Mouse (Mus musculus): ENCODE measurements around the gene Olfr510. TPM values are rescaled to one million over a fixed set of nuclear protein-coding genes. Genes with fewer than 3 reads are reported as not detected.
"Not testable (repeated sequence)": the region's sequence is repeated elsewhere in the genome, so short reads cannot be mapped to it uniquely, and the experiment has no call there.

Olfr510 gene
- not detected in 2 replicates for polyA plus RNA-seq (2014; fragmentation: Nextera tagmentation; extraction: Ambion mirVana)

- H3K4me2 ChIP-seq = no peak within 1 kb of the TSS
- H3K9ac ChIP-seq (ENCODE audit: low read length) = no peak within 1 kb of the TSS
- H3K4me3 ChIP-seq (ENCODE audit: low read depth, low read length) = no peak within 1 kb of the TSS
- H3K27me3 ChIP-seq (ENCODE audit: control insufficient read depth, insufficient read depth, low read length) = no peaks in the 10 kb centered on the region
- DNase-seq (ENCODE audit: low spot score, missing footprints) = no peak
- ATAC-seq (ENCODE audit: low FRiP score) = no peak
- no peaks in the 10 kb centered on the region for H3K36me3 ChIP-seq (ENCODE audit: control insufficient read depth, insufficient read depth, low read length)
- no peaks in the 10 kb centered on the region for H3K9me3 ChIP-seq (ENCODE audit: control insufficient read depth, low read length)
- H3K27ac ChIP-seq (ENCODE audit: low read depth, low read length) = no peak within 1 kb of the TSS
- 87% methylated on average over 1 of the region's 1 CpGs for WGBS
- H3K4me1 ChIP-seq (ENCODE audit: control insufficient read depth, insufficient read depth, low read length) = no peaks in the 10 kb centered on the region
Measured at GRCm38 (mm10) chr7:108666118-108666517, at the start of gene Olfr510. Olfr510 (plus strand) TSS chr7:108666418.

GRCm38 (mm10) chr7:108616781-108617180 lies 49.4 kb upstream of the Olfr510 start:
- not testable (repeated sequence) for H3K27me3 ChIP-seq (ENCODE audit: control insufficient read depth, insufficient read depth, low read length); H3K9me3 ChIP-seq (ENCODE audit: control insufficient read depth, low read length); DNase-seq (ENCODE audit: low spot score, missing footprints); H3K36me3 ChIP-seq (ENCODE audit: control insufficient read depth, insufficient read depth, low read length); H3K4me1 ChIP-seq (ENCODE audit: control insufficient read depth, insufficient read depth, low read length); H3K27ac ChIP-seq (ENCODE audit: low read depth, low read length); H3K4me3 ChIP-seq (ENCODE audit: low read depth, low read length); H3K9ac ChIP-seq (ENCODE audit: low read length); ATAC-seq (ENCODE audit: low FRiP score); H3K4me2 ChIP-seq
- WGBS = 57% methylated on average over 3 of the region's 3 CpGs

DNA sequence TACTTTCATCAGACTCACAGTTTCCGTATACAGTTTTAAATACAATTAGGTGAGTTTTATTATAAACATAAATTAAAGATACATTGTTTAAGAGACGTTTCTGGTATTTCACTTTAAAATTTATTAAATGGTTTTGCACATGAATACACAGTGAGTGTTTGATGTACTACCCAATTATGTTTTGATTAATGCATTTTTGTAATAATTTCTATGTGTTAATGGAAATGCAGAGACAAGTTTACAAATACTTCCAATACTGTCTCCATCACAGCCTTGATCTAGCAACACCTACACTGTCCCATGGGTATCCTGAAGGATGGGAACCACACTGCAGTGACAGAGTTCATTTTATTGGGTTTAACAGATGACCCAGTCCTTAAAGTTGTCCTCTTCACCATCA lies 44.7 kb upstream of the Olfr510 start, which contains the start of gene Olfr507:
TSS of gene Olfr507 (plus strand) at position 301 of the 400 bp plus-strand sequence.
- WGBS = 84% methylated on average over 2 of the region's 2 CpGs
- H3K27me3 ChIP-seq (ENCODE audit: control insufficient read depth, insufficient read depth, low read length) = no peaks in the 10 kb centered on the region
- no peaks in the 10 kb centered on the region for H3K4me1 ChIP-seq (ENCODE audit: control insufficient read depth, insufficient read depth, low read length)

GRCm38 (mm10) chr7:108629694-108630093 lies 36.5 kb upstream of the Olfr510 start, which contains the start of gene Olfr508:
Olfr508 (plus strand) TSS chr7:108629994.
- 88% methylated on average over 3 of the region's 3 CpGs for WGBS
- Histone ChIP-seq H3K9me3 (ENCODE audit: control insufficient read depth, low read length) (no peaks in the 10 kb centered on the region), H3K4me3 (ENCODE audit: low read depth, low read length) (no peak within 1 kb of the TSS), H3K4me1 (ENCODE audit: control insufficient read depth, insufficient read depth, low read length) (no peaks in the 10 kb centered on the region), H3K27me3 (ENCODE audit: control insufficient read depth, insufficient read depth, low read length) (no peaks in the 10 kb centered on the region), H3K4me2 (no peak within 1 kb of the TSS), H3K27ac (ENCODE audit: low read depth, low read length) (no peak within 1 kb of the TSS), H3K36me3 (ENCODE audit: control insufficient read depth, insufficient read depth, low read length) (no peaks in the 10 kb centered on the region), H3K9ac (ENCODE audit: low read length) (no peak within 1 kb of the TSS)
- no peak for DNase-seq (ENCODE audit: low spot score, missing footprints)
- no peak for ATAC-seq (ENCODE audit: low FRiP score)

More for the DNA sequence above, 44.7 kb upstream of the Olfr510 start, which contains the start of gene Olfr507:
- no peak within 1 kb of the TSS for H3K9ac ChIP-seq (ENCODE audit: low read length)
- H3K9me3 ChIP-seq (ENCODE audit: control insufficient read depth, low read length) = no peaks in the 10 kb centered on the region
- no peak within 1 kb of the TSS for H3K27ac ChIP-seq (ENCODE audit: low read depth, low read length)
- no peak within 1 kb of the TSS for H3K4me2 ChIP-seq
- H3K36me3 ChIP-seq (ENCODE audit: control insufficient read depth, insufficient read depth, low read length) = no peaks in the 10 kb centered on the region
- ATAC-seq (ENCODE audit: low FRiP score) (no peak), DNase-seq (ENCODE audit: low spot score, missing footprints) (no peak)
- no peak within 1 kb of the TSS for H3K4me3 ChIP-seq (ENCODE audit: low read depth, low read length)

- Histone ChIP-seq H3K4me3 (ENCODE audit: low read depth, low read length) (no peak within 1 kb of the TSS), H3K4me1 (ENCODE audit: control insufficient read depth, insufficient read depth, low read length) (no peaks in the 10 kb centered on the region), H3K4me2 (no peak within 1 kb of the TSS), H3K27me3 (ENCODE audit: control insufficient read depth, insufficient read depth, low read length) (no peaks in the 10 kb centered on the region), H3K9ac (ENCODE audit: low read length) (no peak within 1 kb of the TSS), H3K9me3 (ENCODE audit: control insufficient read depth, low read length) (no peaks in the 10 kb centered on the region), H3K36me3 (ENCODE audit: control insufficient read depth, insufficient read depth, low read length) (no peaks in the 10 kb centered on the region), H3K27ac (ENCODE audit: low read depth, low read length) (no peak within 1 kb of the TSS)
- DNase-seq (ENCODE audit: low spot score, missing footprints) (no peak), ATAC-seq (ENCODE audit: low FRiP score) (no peak)
Measured at GRCm38 (mm10) chr7:108651806-108652205, 14.4 kb upstream of the Olfr510 start, which contains the start of gene Olfr509. Olfr509 (minus strand) TSS chr7:108651906.

GRCm38 (mm10) chr7:108662419-108662818 lies 3.8 kb upstream of the Olfr510 start:
- DNase-seq (ENCODE audit: low spot score, missing footprints) = no peak
- H3K27me3 ChIP-seq (ENCODE audit: control insufficient read depth, insufficient read depth, low read length) = no peaks in the 10 kb centered on the region
- H3K36me3 ChIP-seq (ENCODE audit: control insufficient read depth, insufficient read depth, low read length) = no peaks in the 10 kb centered on the region
- H3K9ac ChIP-seq (ENCODE audit: low read length) = no peak overlapping the region
- ATAC-seq (ENCODE audit: low FRiP score) = no peak
- no peaks in the 10 kb centered on the region for H3K9me3 ChIP-seq (ENCODE audit: control insufficient read depth, low read length)
- no peaks in the 10 kb centered on the region for H3K4me1 ChIP-seq (ENCODE audit: control insufficient read depth, insufficient read depth, low read length)
- H3K4me2 ChIP-seq = no peak overlapping the region
- 80% methylated on average over 3 of the region's 3 CpGs for WGBS
- no peak overlapping the region for H3K4me3 ChIP-seq (ENCODE audit: low read depth, low read length)
- H3K27ac ChIP-seq (ENCODE audit: low read depth, low read length) = no peak overlapping the region

DNA sequence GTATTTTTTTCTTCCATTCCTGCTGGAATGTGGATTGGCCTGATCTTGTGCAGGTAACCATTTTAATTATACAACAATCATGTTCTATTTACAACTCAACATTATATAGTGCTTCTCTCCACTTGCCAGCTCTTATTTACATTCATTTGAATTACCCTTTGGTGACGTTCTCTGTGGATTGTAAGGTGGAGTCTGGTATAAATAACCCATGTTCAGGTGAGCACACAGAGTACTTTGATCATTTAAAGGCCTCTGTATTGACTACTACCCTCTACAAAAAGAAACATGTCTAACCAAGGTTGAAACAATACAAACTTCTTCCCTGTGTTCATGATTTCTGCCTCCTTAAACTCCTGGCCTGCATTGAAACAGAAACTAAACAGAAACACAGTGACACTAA lies 4.8 kb downstream of the Olfr510 start:
- H3K36me3 ChIP-seq (ENCODE audit: control insufficient read depth, insufficient read depth, low read length) = no peaks in the 10 kb centered on the region
- H3K4me1 ChIP-seq (ENCODE audit: control insufficient read depth, insufficient read depth, low read length) = no peaks in the 10 kb centered on the region
- no peak overlapping the region for H3K9ac ChIP-seq (ENCODE audit: low read length)
- H3K4me2 ChIP-seq = no peak overlapping the region
- H3K9me3 ChIP-seq (ENCODE audit: control insufficient read depth, low read length) = no peaks in the 10 kb centered on the region
- 76% methylated on average over 1 of the region's 1 CpGs for whole genome bisulfite sequencing
- H3K27ac ChIP-seq (ENCODE audit: low read depth, low read length) = no peak overlapping the region
- DNase-seq (ENCODE audit: low spot score, missing footprints) (no peak), ATAC-seq (ENCODE audit: low FRiP score) (no peak)
- no peaks in the 10 kb centered on the region for H3K27me3 ChIP-seq (ENCODE audit: control insufficient read depth, insufficient read depth, low read length)
- no peak overlapping the region for H3K4me3 ChIP-seq (ENCODE audit: low read depth, low read length)

DNA sequence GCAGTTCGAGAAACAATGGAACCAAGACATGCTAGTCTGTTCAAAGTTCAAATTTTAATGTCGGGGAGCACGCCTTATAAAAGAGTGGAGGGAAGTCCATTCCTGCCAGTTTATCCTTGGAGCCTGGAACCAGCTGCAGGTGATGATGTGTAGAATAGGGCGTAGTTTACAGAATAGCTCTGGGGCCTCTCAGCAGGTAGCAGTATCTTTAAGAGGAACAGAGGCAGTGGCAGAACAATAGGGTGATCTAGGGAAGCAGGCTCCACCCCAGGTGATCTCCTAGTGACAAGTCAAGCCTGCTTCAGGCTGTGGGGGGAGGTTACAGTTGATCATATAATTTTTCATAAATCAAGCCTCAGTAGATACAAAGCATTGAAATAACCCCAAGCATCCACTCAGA lies 12.7 kb downstream of the Olfr510 start:
- H3K27ac ChIP-seq (ENCODE audit: low read depth, low read length) = no peak overlapping the region
- no peaks in the 10 kb centered on the region for H3K4me1 ChIP-seq (ENCODE audit: control insufficient read depth, insufficient read depth, low read length)
- no peaks in the 10 kb centered on the region for H3K27me3 ChIP-seq (ENCODE audit: control insufficient read depth, insufficient read depth, low read length)
- H3K36me3 ChIP-seq (ENCODE audit: control insufficient read depth, insufficient read depth, low read length) = no peaks in the 10 kb centered on the region
- no peak overlapping the region for H3K4me3 ChIP-seq (ENCODE audit: low read depth, low read length)
- H3K4me2 ChIP-seq = no peak overlapping the region
- no peak overlapping the region for H3K9ac ChIP-seq (ENCODE audit: low read length)
- no peak for DNase-seq (ENCODE audit: low spot score, missing footprints)
- no peak for ATAC-seq (ENCODE audit: low FRiP score)
- WGBS = 85% methylated on average over 4 of the region's 4 CpGs
- H3K9me3 ChIP-seq (ENCODE audit: control insufficient read depth, low read length) = no peaks in the 10 kb centered on the region

GRCm38 (mm10) chr7:108713020-108713419 lies 46.8 kb downstream of the Olfr510 start, which contains the start of gene Olfr512:
Olfr512 (plus strand) TSS chr7:108713320.
- ATAC-seq (ENCODE audit: low FRiP score) = no peak
- no peak within 1 kb of the TSS for H3K9ac ChIP-seq (ENCODE audit: low read length)

More at GRCm38 (mm10) chr7:108713020-108713419, 46.8 kb downstream of the Olfr510 start, which contains the start of gene Olfr512:
- Histone ChIP-seq H3K4me1 (ENCODE audit: control insufficient read depth, insufficient read depth, low read length) (no peaks in the 10 kb centered on the region), H3K9me3 (ENCODE audit: control insufficient read depth, low read length) (no peaks in the 10 kb centered on the region), H3K4me2 (no peak within 1 kb of the TSS), H3K4me3 (ENCODE audit: low read depth, low read length) (no peak within 1 kb of the TSS), H3K27ac (ENCODE audit: low read depth, low read length) (no peak within 1 kb of the TSS), H3K27me3 (ENCODE audit: control insufficient read depth, insufficient read depth, low read length) (no peaks in the 10 kb centered on the region), H3K36me3 (ENCODE audit: control insufficient read depth, insufficient read depth, low read length) (no peaks in the 10 kb centered on the region)
- DNase-seq (ENCODE audit: low spot score, missing footprints) = no peak

Measured in midbrain, embryonic 11.5 days (tissue).